Mouse (Mus musculus) cortical plate, adult 2 months (tissue): ENCODE results near the gene B3gat2.

Experiments used
- CTCF ChIP-seq: fragments of 200-500 bp; IDR thresholded peaks from 2 replicates; pipeline ENCODE4 v1.5.1; 2011; ENCODE audit warnings: mild to moderate bottlenecking, control low read depth, low read length; ENCODE audit not compliant: insufficient read depth; ENCODE audit errors: extremely low read depth
- POLR2A ChIP-seq: fragments of 200-500 bp; IDR thresholded peaks from 2 replicates; pipeline ENCODE4 v1.6.1; 2011; ENCODE audit warnings: mild to moderate bottlenecking, low read length, control low read depth; ENCODE audit not compliant: insufficient read depth; ENCODE audit errors: extremely low read depth

DNA sequence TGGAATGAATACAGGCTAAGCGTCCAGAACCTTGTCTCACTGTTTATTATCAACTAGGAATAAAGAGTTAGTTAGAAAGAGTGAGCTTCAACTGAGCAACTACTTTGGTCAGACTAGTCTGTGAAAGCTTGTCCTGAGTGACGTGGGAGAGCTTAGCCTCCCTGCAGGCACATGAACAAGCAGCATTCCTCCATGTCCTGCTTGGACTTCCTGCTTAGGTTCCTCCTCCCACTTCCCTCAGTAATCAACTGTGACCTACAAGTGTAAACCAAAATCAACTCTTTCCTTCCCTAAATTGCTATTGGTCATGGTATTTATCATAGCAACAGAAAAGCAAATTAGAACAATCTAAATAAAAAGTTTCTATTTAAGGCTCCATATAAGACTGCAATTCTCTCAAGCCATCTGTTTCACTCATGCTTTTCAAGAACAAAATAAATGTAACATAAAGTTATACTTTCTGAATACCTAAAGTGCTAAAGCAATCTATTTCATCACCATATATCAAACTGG lies 105.9 kb downstream of the B3gat2 start:
- TF ChIP-seq POLR2A (no peak), CTCF (no peak)
